Comparison of ENCODE assay signal across 13 mouse cellular contexts in genomic region chr8:115494353-115494752, GRCm38 (mm10).
"Had no signal": no experiment of that assay in that cellular context is flagged by ENCODE, and none has a peak within 500 bp of the region (broad histone marks: within the 10 kb centered on the region; RNA-seq: fewer than 3 reads in every experiment).

No protein-coding gene starts in this region.

- DNase-seq: kidney, adult 11 months; kidney, adult 8-10 months; kidney, postnatal 10 days; kidney, postnatal 36 days; layer of hippocampus, postnatal 36 days; liver, embryonic 13.5 days; lung, adult 2 months; lung, postnatal 36 days; midbrain, embryonic 14.5 days; right cerebral cortex, postnatal 14 days; right cerebral cortex, postnatal 4 days; thymus, adult 18-20 months; thymus, postnatal 36 days had no signal
